Mouse (Mus musculus): Measurements from ENCODE around the gene Neurl4. TPM values are rescaled to one million over a fixed set of nuclear protein-coding genes. Genes with fewer than 3 reads are reported as not detected.

Neurl4 gene
- total RNA-seq, 2 experiments from 2014 or later: 51.2 to 64.3 TPM

DNA sequence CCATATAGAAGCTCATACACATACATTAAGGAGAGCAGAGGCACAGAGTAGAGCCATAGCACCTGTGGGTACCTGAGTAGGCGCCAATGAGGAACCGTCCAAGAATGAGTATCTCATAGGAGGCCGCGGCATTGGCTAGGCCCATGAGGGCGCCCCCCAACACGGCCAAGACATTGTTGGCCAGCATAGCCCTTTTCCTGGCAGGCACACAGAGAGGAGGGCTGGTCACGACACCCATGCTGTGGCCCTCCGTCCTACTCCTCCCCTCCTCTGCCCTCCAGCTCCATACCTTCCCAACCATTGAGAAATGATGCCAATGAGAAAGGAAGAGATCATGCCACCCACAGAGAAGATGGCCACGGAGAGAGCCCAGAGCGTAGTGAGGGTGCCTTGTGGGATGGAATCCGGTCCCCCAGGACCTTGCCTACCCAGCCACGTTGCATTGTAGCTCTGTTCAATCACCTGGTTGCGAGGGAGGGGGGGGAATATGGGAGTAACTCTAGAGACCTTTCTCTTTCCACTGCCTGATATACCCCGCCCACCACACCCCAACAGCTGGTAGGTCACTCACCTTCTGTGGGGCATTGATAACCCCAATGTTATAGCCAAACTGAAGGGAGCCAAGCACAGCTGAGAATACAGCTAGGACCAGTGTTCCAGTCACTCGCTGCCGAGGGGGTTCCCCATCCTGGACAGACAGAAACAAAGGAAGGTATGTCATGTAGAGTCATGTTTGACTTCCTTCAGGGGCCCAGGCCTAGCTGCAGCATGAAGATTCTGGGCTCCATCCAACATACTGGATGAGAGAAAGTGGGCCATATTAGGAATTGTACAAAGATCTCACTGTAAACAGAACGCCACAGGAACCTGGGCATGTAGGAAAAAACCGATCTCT, 45.4 kb downstream of the Neurl4 start:
- peak; percentile 43 for ATAC-seq (replicated peaks; ENCODE audit: low FRiP score, low TSS enrichment, poor library complexity, severe bottlenecking)

DNA sequence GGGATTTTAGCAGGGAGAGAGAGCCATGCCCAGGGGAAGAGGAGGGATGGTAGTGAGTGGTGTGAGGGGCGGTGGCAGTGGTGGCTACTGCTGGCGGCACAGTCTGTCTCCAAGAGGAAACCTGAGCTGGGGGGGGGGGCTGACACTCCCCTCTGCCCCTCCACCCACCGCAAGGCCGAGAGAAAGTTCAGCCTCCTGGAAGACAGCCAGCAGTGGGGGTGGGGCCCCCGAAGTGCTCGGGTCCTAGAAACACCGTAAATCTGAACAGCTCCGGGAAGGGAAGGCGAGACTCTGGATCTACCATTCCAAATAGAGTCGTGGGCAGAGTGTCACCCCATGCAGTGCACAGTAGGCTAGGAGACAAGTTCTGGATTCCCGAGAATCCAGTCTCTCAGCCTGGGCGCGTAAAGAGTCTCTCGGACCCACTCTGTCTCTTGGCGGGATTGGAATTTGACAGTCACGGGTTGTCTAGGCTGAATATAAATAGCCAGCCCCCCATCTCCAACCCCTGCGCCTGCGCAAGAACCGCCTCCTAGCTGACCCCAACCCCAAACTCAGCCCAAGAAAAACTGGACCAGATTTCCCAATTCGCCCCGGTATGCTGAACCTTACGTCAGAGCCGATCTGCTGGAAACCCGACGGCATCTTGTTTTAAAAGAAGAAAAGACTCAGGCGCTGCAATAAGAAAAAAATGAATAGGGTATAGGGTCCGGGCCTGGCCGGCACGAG, 46.6 kb downstream of the Neurl4 start:
- no peak for ATAC-seq (replicated peaks; ENCODE audit: low FRiP score, low TSS enrichment, poor library complexity, severe bottlenecking)

DNA sequence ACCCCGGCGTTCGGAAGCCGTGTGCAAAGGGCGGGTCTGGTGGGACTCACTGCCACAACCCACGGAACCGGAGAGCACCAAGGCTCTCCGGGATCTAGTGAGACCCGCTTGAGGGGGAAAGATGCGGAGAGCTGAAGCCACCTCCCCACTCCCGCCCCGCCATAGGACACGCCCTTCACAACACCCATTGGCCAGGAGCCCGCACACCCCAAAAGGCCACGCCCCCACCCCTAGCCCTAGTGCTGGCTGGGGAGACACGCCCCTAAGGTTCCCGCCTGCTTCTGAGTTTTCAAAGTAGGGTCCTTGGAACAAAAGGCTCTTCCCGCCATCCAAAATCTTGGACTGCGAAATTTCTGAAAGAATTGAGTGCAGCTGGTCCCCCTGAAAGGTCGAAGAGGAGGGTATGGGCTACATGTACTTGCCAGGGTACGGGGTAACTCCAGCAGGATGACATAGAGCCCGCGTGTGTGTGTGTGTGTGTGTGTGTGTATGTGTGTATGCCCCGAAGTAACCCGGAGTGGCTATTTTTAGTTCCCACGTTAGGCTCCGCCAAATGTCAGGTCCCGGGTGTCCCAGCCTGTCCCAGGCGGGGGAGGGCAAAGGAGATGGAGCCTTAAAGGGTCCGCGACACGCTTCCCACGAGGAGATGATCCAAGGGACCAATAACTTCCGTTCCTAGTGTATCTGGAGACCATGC, 47.3 kb downstream of the Neurl4 start, which contains the start of gene Slc2a4:
TSS of gene Slc2a4 (minus strand) at position 123 of the 697 bp plus-strand sequence.
- ATAC-seq (replicated peaks; ENCODE audit: low FRiP score, low TSS enrichment, poor library complexity, severe bottlenecking): peak; percentile 81

DNA sequence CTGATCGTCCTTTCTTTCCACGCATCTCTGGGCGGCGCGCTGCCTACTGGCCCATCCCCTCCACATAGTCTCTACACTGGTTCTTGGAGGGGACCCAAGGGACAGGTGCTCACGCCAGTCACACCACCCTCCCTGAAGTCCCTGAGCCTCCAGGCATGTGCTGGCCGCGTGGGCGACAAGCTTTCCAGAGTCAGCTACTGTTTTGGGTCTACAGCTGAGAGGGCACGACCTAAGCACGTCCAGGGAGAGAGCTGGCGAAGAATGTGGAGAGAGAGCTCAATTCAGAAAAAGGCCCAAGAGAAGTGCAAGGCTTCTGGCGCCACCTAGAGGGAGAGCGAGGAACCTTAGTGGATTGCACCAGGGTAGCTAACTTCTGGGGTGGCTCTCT, 47.9 kb downstream of the Neurl4 start:
- peak; percentile 61 for ATAC-seq (replicated peaks; ENCODE audit: low FRiP score, low TSS enrichment, poor library complexity, severe bottlenecking)

DNA sequence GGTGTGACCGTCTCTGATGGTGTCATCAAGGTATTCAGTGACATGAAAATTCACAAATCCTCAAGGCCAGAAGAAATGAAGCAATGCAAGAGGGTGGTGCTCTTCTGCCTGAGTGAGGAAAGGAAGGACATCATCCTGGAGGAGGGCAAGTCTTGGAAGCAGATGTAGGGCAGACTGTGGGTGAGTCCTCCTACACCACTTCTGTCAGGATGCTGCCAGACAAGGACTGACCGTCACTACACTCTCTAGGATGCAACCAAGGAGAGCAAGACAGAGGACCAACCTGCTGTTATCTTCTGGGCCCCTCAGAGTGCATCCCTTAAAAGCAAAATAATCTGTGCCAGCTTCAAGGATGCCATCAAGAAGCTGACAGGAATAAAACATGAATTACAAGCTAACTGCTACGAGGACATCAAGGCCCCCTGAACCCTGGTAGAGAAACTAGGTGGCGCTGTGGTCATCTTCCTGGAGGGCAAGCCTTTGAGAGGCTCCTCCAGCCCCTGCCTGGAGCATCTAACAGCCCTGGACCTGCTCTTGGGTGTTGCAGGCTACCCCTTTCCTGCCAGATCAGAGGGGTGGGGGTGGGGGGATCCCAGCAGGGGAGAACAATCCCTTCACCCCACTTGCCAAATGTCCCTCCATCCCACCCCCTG, 50.1 kb downstream of the Neurl4 start:
- ATAC-seq (replicated peaks; ENCODE audit: low FRiP score, low TSS enrichment, poor library complexity, severe bottlenecking): no peak

DNA sequence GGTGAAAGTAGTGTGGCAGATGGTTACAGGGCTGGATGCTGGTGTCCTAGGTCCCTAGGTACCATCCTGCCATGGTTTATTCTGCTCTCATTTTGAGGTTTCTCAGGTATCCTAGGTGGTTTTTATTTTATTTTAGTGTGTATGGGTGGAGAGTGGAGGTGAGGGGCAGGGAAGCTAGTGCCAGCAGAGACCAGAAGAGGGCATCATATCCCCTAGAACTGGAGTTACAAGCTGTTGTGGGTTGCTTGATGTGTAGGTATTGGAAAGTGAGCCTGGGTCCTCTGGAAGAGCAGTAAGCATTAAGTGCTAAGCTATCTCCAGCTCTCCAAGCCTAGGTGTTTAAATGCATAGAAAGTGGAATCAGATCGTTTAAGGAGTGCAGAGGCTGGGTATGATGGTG, 51.4 kb downstream of the Neurl4 start:
- no peak for ATAC-seq (replicated peaks; ENCODE audit: low FRiP score, low TSS enrichment, poor library complexity, severe bottlenecking)

DNA sequence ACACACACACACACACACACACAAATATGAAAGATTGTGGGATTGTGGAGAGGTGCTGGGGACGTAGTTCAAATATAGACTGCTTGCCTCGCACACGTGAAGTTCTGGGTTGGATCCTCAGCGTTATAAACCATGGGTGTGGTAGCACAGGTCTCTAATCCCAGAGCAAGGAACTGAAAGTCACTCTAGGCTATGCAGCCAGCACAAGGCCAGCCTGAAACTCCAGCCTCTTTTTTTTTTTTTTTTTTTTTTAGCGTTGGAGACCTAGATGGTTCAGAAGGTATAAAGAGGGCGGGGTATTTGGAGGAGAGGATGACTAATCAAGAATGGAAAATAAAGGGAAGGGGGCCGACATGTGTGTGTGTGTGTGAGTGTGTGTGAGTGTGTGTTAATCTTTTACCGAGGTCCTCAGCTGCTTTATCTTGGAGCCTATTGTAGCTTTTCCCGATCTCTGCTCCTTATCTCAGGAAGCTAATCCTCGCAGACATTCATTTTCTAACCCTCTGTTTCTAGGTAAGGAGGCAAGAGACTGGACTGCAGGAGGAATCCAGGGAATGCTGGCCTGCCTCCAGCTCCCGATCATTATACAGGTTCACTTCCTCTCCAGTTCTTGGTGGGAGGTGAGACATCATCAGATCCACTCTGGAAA, 52.5 kb downstream of the Neurl4 start:
- ATAC-seq (replicated peaks; ENCODE audit: low FRiP score, low TSS enrichment, poor library complexity, severe bottlenecking): no peak

DNA sequence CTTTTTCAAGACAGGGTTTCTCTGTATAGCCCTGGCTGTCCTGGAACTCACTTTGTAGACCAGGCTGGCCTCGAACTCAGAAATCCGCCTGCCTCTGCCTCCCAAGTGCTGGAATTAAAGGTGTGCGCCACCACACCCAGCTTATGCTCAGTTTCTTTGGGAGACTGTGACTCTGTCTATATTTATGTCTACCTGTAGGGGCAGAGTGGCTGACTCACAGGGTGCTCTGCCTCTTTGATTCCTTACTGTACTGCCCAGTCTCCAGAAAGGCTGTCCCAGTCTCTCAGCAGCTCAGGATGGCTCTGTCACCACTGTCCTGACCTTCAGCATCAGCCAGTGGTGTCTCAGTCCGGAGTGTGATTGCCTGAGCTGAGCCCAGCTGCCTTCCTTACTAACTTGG, 54.7 kb downstream of the Neurl4 start:
- peak; percentile 44; the same call in 1 of the 2 replicates for ATAC-seq (replicated peaks; ENCODE audit: low FRiP score, low TSS enrichment, poor library complexity, severe bottlenecking)

DNA sequence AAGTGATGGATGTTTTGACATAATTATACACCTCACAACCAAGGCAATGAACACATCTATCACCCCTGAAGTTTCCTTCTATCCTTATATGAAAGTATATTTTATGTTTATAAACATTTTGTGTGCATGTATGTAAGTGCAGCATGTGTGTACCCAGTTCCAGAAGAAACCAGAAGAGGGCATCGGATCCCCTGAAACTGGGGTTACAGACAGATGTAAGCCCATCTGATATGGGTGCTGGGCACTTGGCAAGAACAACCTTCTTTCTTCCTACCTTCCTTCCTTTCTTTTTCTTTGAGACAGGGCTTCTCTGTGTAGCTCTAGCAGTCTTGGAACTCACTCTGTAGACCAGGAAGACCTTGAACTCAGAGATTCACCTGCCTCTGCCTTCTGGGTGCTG, 55.3 kb downstream of the Neurl4 start:
- ATAC-seq (replicated peaks; ENCODE audit: low FRiP score, low TSS enrichment, poor library complexity, severe bottlenecking): no peak

DNA sequence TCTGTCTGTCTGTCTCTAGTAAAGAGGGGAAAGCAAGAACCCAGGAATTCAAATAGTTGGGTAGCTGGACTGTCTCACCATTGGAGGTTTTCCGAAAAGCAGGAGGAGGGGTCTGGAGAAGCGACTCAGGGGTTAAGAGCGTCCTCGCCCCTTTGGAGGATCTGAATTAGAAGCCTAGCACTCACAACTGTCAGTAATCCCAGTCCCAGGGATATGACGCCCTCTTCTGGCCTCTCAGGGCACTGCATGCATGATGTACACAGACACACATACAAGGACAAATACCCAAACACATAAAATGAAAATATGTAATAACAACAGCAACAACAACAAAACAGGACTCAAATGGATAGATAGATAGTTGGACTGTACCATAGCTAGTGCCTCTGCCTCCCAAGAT, 59.7 kb downstream of the Neurl4 start:
- no peak for ATAC-seq (replicated peaks; ENCODE audit: low FRiP score, low TSS enrichment, poor library complexity, severe bottlenecking)

DNA sequence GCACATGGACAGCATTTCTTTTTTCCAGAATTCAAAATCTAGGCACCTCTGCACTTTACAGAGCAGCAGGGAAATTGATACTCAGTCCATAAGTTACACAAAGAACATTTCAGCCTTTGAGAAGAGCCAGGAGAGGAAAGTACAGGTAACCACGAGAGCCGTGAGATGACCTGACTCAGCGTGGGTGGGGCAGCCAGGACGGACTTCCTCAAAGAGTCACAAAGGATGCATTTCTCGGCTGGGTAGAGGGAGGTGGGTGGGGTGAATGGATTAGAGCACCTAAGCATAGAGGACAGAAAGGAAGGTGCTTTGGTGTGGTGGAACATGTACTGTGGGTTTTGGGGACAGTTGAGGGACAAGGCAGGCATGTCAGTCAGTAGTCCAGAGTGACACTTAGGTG, 61.0 kb downstream of the Neurl4 start:
- ATAC-seq (replicated peaks; ENCODE audit: low FRiP score, low TSS enrichment, poor library complexity, severe bottlenecking): no peak

Other genes starting within 250 kb of the Neurl4 start
Only the 30 nearest of the 40 such genes appear.
- gene Polr2a, start 142.4 kb upstream of the Neurl4 start, total RNA-seq (2014; fragmentation: Nextera tagmentation): 106 TPM in 2 replicates
- 11.9 and 26.6 TPM in 2 replicates for gene Polr2a, start 142.4 kb upstream of the Neurl4 start, total RNA-seq (2017)
- not detected in 2 replicates for gene Slc35g3, start 139.1 kb upstream of the Neurl4 start, total RNA-seq (2014; fragmentation: Nextera tagmentation)
- not detected in 2 replicates for gene Slc35g3, start 139.1 kb upstream of the Neurl4 start, total RNA-seq (2017)
- gene Zbtb4, start 135.2 kb upstream of the Neurl4 start, total RNA-seq (2014; fragmentation: Nextera tagmentation): 2.8 and 4.0 TPM in 2 replicates
- gene Zbtb4, start 135.2 kb upstream of the Neurl4 start, total RNA-seq (2017): 1.1 and 2.1 TPM in 2 replicates
- 2.3 TPM in 1 of 2 replicates, not detected in the other for gene Chrnb1, start 105.1 kb upstream of the Neurl4 start, total RNA-seq (2014; fragmentation: Nextera tagmentation)
- 0.28 and 1.9 TPM in 2 replicates for gene Chrnb1, start 105.1 kb upstream of the Neurl4 start, total RNA-seq (2017)
- 0.57 and 0.63 TPM in 2 replicates for gene Fgf11, start 99.2 kb upstream of the Neurl4 start, total RNA-seq (2014; fragmentation: Nextera tagmentation)
- 2.3 TPM in 1 of 2 replicates, not detected in the other for gene Fgf11, start 99.2 kb upstream of the Neurl4 start, total RNA-seq (2017)
- not detected in 2 replicates for gene Tmem102, start 95.4 kb upstream of the Neurl4 start, total RNA-seq (2014; fragmentation: Nextera tagmentation)
- not detected in 2 replicates for gene Tmem102, start 95.4 kb upstream of the Neurl4 start, total RNA-seq (2017)
- not detected in 2 replicates for gene Gm39566, start 85.8 kb upstream of the Neurl4 start, total RNA-seq (2014; fragmentation: Nextera tagmentation)
- not detected in 2 replicates for gene Gm39566, start 85.8 kb upstream of the Neurl4 start, total RNA-seq (2017)
- gene Spem2, start 82.6 kb upstream of the Neurl4 start, total RNA-seq (2014; fragmentation: Nextera tagmentation): not detected in 2 replicates
- gene Spem2, start 82.6 kb upstream of the Neurl4 start, total RNA-seq (2017): not detected in 2 replicates
- not detected in 2 replicates for gene Spem1, start 78.9 kb upstream of the Neurl4 start, total RNA-seq (2014; fragmentation: Nextera tagmentation)
- gene Spem1, start 78.9 kb upstream of the Neurl4 start, total RNA-seq (2017): not detected in 2 replicates
- gene Nlgn2, start 63.3 kb upstream of the Neurl4 start, total RNA-seq (2014; fragmentation: Nextera tagmentation): 7.9 and 8.3 TPM in 2 replicates
- gene Nlgn2, start 63.3 kb upstream of the Neurl4 start, total RNA-seq (2017): 2.9 and 3.8 TPM in 2 replicates
- gene Tmem256, start 62.6 kb upstream of the Neurl4 start, total RNA-seq (2014; fragmentation: Nextera tagmentation): 166 and 210 TPM in 2 replicates
- gene Tmem256, start 62.6 kb upstream of the Neurl4 start, total RNA-seq (2017): 64.8 and 66.7 TPM in 2 replicates
- gene Plscr3, start 54.7 kb upstream of the Neurl4 start, total RNA-seq (2014; fragmentation: Nextera tagmentation): 54.7 and 61.3 TPM in 2 replicates
- gene Plscr3, start 54.7 kb upstream of the Neurl4 start, total RNA-seq (2017): 14.5 and 14.8 TPM in 2 replicates
- gene Tnk1, start 42.3 kb upstream of the Neurl4 start, total RNA-seq (2014; fragmentation: Nextera tagmentation): 0.48 TPM in 1 of 2 replicates, not detected in the other
- gene Tnk1, start 42.3 kb upstream of the Neurl4 start, total RNA-seq (2017): 0.34 TPM in 1 of 2 replicates, not detected in the other
- not detected in 2 replicates for gene Tmem95, start 23.1 kb upstream of the Neurl4 start, total RNA-seq (2014; fragmentation: Nextera tagmentation)
- not detected in 2 replicates for gene Tmem95, start 23.1 kb upstream of the Neurl4 start, total RNA-seq (2017)
- gene Kctd11, start 19.7 kb upstream of the Neurl4 start, total RNA-seq (2014; fragmentation: Nextera tagmentation): 0.54 and 0.79 TPM in 2 replicates
- 1.3 TPM in 1 of 2 replicates, not detected in the other for gene Kctd11, start 19.7 kb upstream of the Neurl4 start, total RNA-seq (2017)
- 52.7 and 59.4 TPM in 2 replicates for gene Acap1, start 5.5 kb upstream of the Neurl4 start, total RNA-seq (2014; fragmentation: Nextera tagmentation)
- gene Acap1, start 5.5 kb upstream of the Neurl4 start, total RNA-seq (2017): 40.3 and 55.2 TPM in 2 replicates
- 2.4 and 4.0 TPM in 2 replicates for gene 2810408A11Rik, start 85 bp upstream of the Neurl4 start, total RNA-seq (2014; fragmentation: Nextera tagmentation)
- 3.4 and 4.1 TPM in 2 replicates for gene 2810408A11Rik, start 85 bp upstream of the Neurl4 start, total RNA-seq (2017)
- 155 and 190 TPM in 2 replicates for gene Gps2, start 12.8 kb downstream of the Neurl4 start, total RNA-seq (2014; fragmentation: Nextera tagmentation)
- gene Gps2, start 12.8 kb downstream of the Neurl4 start, total RNA-seq (2017): 53.7 and 106 TPM in 2 replicates
- gene Eif5a, start 20.9 kb downstream of the Neurl4 start, total RNA-seq (2014; fragmentation: Nextera tagmentation): 1,285 and 1,514 TPM in 2 replicates
- 1,032 and 1,474 TPM in 2 replicates for gene Eif5a, start 20.9 kb downstream of the Neurl4 start, total RNA-seq (2017)
- 2.2 TPM in 1 of 2 replicates, not detected in the other for gene Ybx2, start 34.7 kb downstream of the Neurl4 start, total RNA-seq (2014; fragmentation: Nextera tagmentation)
- gene Ybx2, start 34.7 kb downstream of the Neurl4 start, total RNA-seq (2017): not detected in 2 replicates
- 0.15 and 5.2 TPM in 2 replicates for gene Slc2a4, start 47.1 kb downstream of the Neurl4 start, total RNA-seq (2014; fragmentation: Nextera tagmentation)
- 0.19 and 0.88 TPM in 2 replicates for gene Slc2a4, start 47.1 kb downstream of the Neurl4 start, total RNA-seq (2017)
- gene Cldn7, start 63.7 kb downstream of the Neurl4 start, total RNA-seq (2014; fragmentation: Nextera tagmentation): not detected in 2 replicates
- not detected in 2 replicates for gene Cldn7, start 63.7 kb downstream of the Neurl4 start, total RNA-seq (2017)
- 181 and 216 TPM in 2 replicates for gene Ctdnep1, start 80.1 kb downstream of the Neurl4 start, total RNA-seq (2014; fragmentation: Nextera tagmentation)
- gene Ctdnep1, start 80.1 kb downstream of the Neurl4 start, total RNA-seq (2017): 9.8 and 38.6 TPM in 2 replicates
- gene Elp5, start 81.4 kb downstream of the Neurl4 start, total RNA-seq (2014; fragmentation: Nextera tagmentation): 81.7 and 104 TPM in 2 replicates
- 66.4 and 82.7 TPM in 2 replicates for gene Elp5, start 81.4 kb downstream of the Neurl4 start, total RNA-seq (2017)
- 267 and 278 TPM in 2 replicates for gene Gabarap, start 90.1 kb downstream of the Neurl4 start, total RNA-seq (2014; fragmentation: Nextera tagmentation)
- 222 and 223 TPM in 2 replicates for gene Gabarap, start 90.1 kb downstream of the Neurl4 start, total RNA-seq (2017)
- 49.1 and 53.9 TPM in 2 replicates for gene Phf23, start 94.7 kb downstream of the Neurl4 start, total RNA-seq (2014; fragmentation: Nextera tagmentation)
- gene Phf23, start 94.7 kb downstream of the Neurl4 start, total RNA-seq (2017): 46.2 and 53.7 TPM in 2 replicates
- gene Dvl2, start 99.5 kb downstream of the Neurl4 start, total RNA-seq (2014; fragmentation: Nextera tagmentation): 20.3 and 30.0 TPM in 2 replicates
- gene Dvl2, start 99.5 kb downstream of the Neurl4 start, total RNA-seq (2017): 15.8 and 20.8 TPM in 2 replicates
- 50.8 and 85.0 TPM in 2 replicates for gene Acadvl, start 114.3 kb downstream of the Neurl4 start, total RNA-seq (2014; fragmentation: Nextera tagmentation)
- 58.1 and 70.7 TPM in 2 replicates for gene Acadvl, start 114.3 kb downstream of the Neurl4 start, total RNA-seq (2017)
- 2.1 and 3.0 TPM in 2 replicates for gene Dlg4, start 115.9 kb downstream of the Neurl4 start, total RNA-seq (2014; fragmentation: Nextera tagmentation)
- gene Dlg4, start 115.9 kb downstream of the Neurl4 start, total RNA-seq (2017): 0.23 and 0.76 TPM in 2 replicates
- gene Asgr1, start 153.0 kb downstream of the Neurl4 start, total RNA-seq (2014; fragmentation: Nextera tagmentation): not detected in 2 replicates
- gene Asgr1, start 153.0 kb downstream of the Neurl4 start, total RNA-seq (2017): not detected in 2 replicates